Mouse (Mus musculus) layer of hippocampus, adult 2 months (tissue): Measurements from ENCODE around the gene Cd300lg. TPM values are rescaled to one million over a fixed set of nuclear protein-coding genes. Genes with fewer than 3 reads are reported as not detected.

Experiments
- DNase-seq, 2 experiments: peaks; one replicate each; pipeline ENCODE4 v3.0.0; 2022; ENCODE audit warnings: low spot score in 2 of 2
- H3K27ac ChIP-seq: fragments of 200-600 bp; 2 replicates; pipeline ENCODE4 v1.8.1; 2022
- H3K4me3 ChIP-seq: fragments of 200-600 bp; 2 replicates; pipeline ENCODE4 v1.8.1; 2022; ENCODE audit warnings: mild to moderate bottlenecking
- CTCF ChIP-seq: fragments of 200-600 bp; conservative IDR thresholded peaks from 2 replicates; pipeline ENCODE4 v1.8.1; 2022; ENCODE audit warnings: antibody characterized with exemption, mild to moderate bottlenecking, moderate library complexity
- total RNA-seq, 2 experiments: library from RNA; stranded (reverse); gene quantifications; 2 replicates each; pipeline ENCODE4 v1.2.3; 2021

Cd300lg gene
- total RNA-seq, 2 experiments from 2014 or later, result not detected

GRCm38 (mm10) chr11:102069633-102070032 is 28.3 kb downstream of the Cd300lg start:
- peak overlapping the region; percentile 78 for H3K27ac ChIP-seq
- TF ChIP-seq CTCF, result no peak
- DNase-seq, result peak; percentile 36 to 64

GRCm38 (mm10) chr11:102070426-102070825 is 29.1 kb downstream of the Cd300lg start:
- no peak for DNase-seq
- H3K4me3 ChIP-seq, result no peak overlapping the region; the same call in 1 of the 2 replicates
- peak overlapping the region; percentile 78 for H3K27ac ChIP-seq
- no peak for TF ChIP-seq CTCF

More at GRCm38 (mm10) chr11:102069633-102070032, 28.3 kb downstream of the Cd300lg start:
- no peak overlapping the region for H3K4me3 ChIP-seq

- Histone ChIP-seq H3K4me3 (no peak overlapping the region), H3K27ac (no peak overlapping the region)
- no peak for TF ChIP-seq CTCF
- no peak for DNase-seq
Measured at GRCm38 (mm10) chr11:102072729-102073128, 31.4 kb downstream of the Cd300lg start.

- Histone ChIP-seq H3K4me3 (no peak overlapping the region), H3K27ac (no peak overlapping the region)
- DNase-seq, result no peak
- no peak for TF ChIP-seq CTCF
Measured at GRCm38 (mm10) chr11:102073722-102074121, 32.4 kb downstream of the Cd300lg start.

- TF ChIP-seq CTCF, result 0 out of 2 replicates have a peak, but pooled peaks have one; percentile 6
- Histone ChIP-seq H3K4me3 (peak overlapping the region; percentile 58), H3K27ac (peak overlapping the region; percentile 79)
- DNase-seq, result peak; percentile 83 to 89
Measured at GRCm38 (mm10) chr11:102082322-102082721, 41.0 kb downstream of the Cd300lg start.

GRCm38 (mm10) chr11:102083193-102083592 is 41.9 kb downstream of the Cd300lg start:
- TF ChIP-seq CTCF, result no peak
- DNase-seq, result peak in 1 of 2 experiments; percentile 29
- Histone ChIP-seq H3K27ac (peak overlapping the region; percentile 32), H3K4me3 (no peak overlapping the region; the same call in 1 of the 2 replicates)

- DNase-seq, result no peak
- no peak for TF ChIP-seq CTCF
- no peak overlapping the region for H3K4me3 ChIP-seq
- H3K27ac ChIP-seq, result no peak overlapping the region
Measured at GRCm38 (mm10) chr11:102084159-102084558, 42.9 kb downstream of the Cd300lg start.

GRCm38 (mm10) chr11:102086331-102086730 is 45.0 kb downstream of the Cd300lg start:
- Histone ChIP-seq H3K4me3 (peak overlapping the region; percentile 94), H3K27ac (peak overlapping the region; percentile 99)
- peak; percentile 74 to 88 for DNase-seq
- peak; percentile 64 for TF ChIP-seq CTCF

GRCm38 (mm10) chr11:102087081-102087751 is 45.9 kb downstream of the Cd300lg start:
- Histone ChIP-seq H3K4me3 (peak overlapping the region; percentile 94), H3K27ac (peak overlapping the region; percentile 99)
- no peak for TF ChIP-seq CTCF
- peak; percentile 79 to 82 for DNase-seq

- Histone ChIP-seq H3K27ac (peak within 1 kb of the TSS; percentile 99), H3K4me3 (peak within 1 kb of the TSS; percentile 94)
- peak; percentile 75 to 79 for DNase-seq
- TF ChIP-seq CTCF, result no peak
Measured at GRCm38 (mm10) chr11:102087931-102088898, 46.9 kb downstream of the Cd300lg start, which contains the start of gene Mpp2. TSS of gene Mpp2 (minus strand) at chr11:102088515.

- peak; percentile 65 to 74 for DNase-seq
- H3K4me3 ChIP-seq, result peak overlapping the region; percentile 94
- H3K27ac ChIP-seq, result peak overlapping the region; percentile 99
- peak; percentile 89 for TF ChIP-seq CTCF
Measured at GRCm38 (mm10) chr11:102089088-102089808, 47.9 kb downstream of the Cd300lg start.

GRCm38 (mm10) chr11:102095676-102096075 is 54.4 kb downstream of the Cd300lg start:
- no peak for TF ChIP-seq CTCF
- H3K4me3 ChIP-seq, result no peak overlapping the region
- DNase-seq, result no peak
- H3K27ac ChIP-seq, result no peak overlapping the region
